ENCODE assay signal across 9 mouse cellular contexts in genomic region chr9:73162571-73163333, GRCm38 (mm10). TPM values are rescaled to one million over a fixed set of nuclear protein-coding genes. Genes with fewer than 3 reads are reported as not detected.
DNase-seq lines count a peak whose midpoint lies in the region; ATAC-seq and TF ChIP-seq lines count a peak whose summit lies in the region.
"Had no signal": no experiment of that assay in that cellular context is flagged by ENCODE, and none has a peak within 500 bp of the region (broad histone marks: within the 10 kb centered on the region; RNA-seq: fewer than 3 reads in every experiment).

No protein-coding gene starts in this region.

- DNase-seq in CD8-positive naive resting alpha-beta T cell, adult 2 months (ENCODE audit: low read depth in 2 of 2, low spot score in 2 of 2): peak; percentile 5 to 28
- peak; percentile 76 for DNase-seq in c-Kit-positive CD71-negative TER-119-negative erythroid progenitor cells, embryonic 14.5 days (ENCODE audit: low read depth)
- peak; percentile 26 for DNase-seq in heart, postnatal 25 days (ENCODE audit: low spot score)
- peak; percentile 75 to 93 for DNase-seq in layer of hippocampus, adult 18-20 months (ENCODE audit: low spot score in 2 of 2)
- peak; percentile 46 to 63 for DNase-seq in lung, adult 18-20 months
- peak; percentile 60 for DNase-seq in thymus, adult 2 months

- intact Hi-C loops in heart, postnatal 25 days (cut with DNase I): loop anchor here (2.0 kb wide), 1 partner anchor 820 kb away; no protein-coding TSS in a partner anchor

- H3K36me3 ChIP-seq in forebrain, embryonic 13.5 days (ENCODE audit: poor library complexity, severe bottlenecking): no peaks in the 10 kb centered on the region
- no peaks in the 10 kb centered on the region for H3K36me3 ChIP-seq in neural tube, embryonic 15.5 days
- H3K36me3 ChIP-seq in thymus, adult 2 months (ENCODE audit: control insufficient read depth, insufficient read depth, low read length): no peaks in the 10 kb centered on the region

- peak; percentile 82 for ATAC-seq in forebrain, embryonic 13.5 days
- ATAC-seq in neural tube, embryonic 15.5 days (ENCODE audit: low FRiP score): peak; percentile 81

- no peak overlapping the region for H3K27ac ChIP-seq in forebrain, embryonic 13.5 days
- no peak overlapping the region for H3K27ac ChIP-seq in neural tube, embryonic 15.5 days (replicated peaks)
- H3K27ac ChIP-seq in thymus, adult 2 months (ENCODE audit: control insufficient read depth, insufficient read depth, low read length): no peak overlapping the region
- H3K27ac ChIP-seq: macrophage had no signal

- TF ChIP-seq POLR2A in thymus, adult 2 months (IDR thresholded peaks at IDR 0.05; ENCODE audit: control insufficient read depth, extremely low read depth, insufficient read depth, low read length, poor library complexity): no peak

- peak overlapping the region; percentile 20; the same call in 1 of the 2 replicates for H3K4me3 ChIP-seq in forebrain, embryonic 13.5 days
- 0 out of 2 replicates have a peak overlapping the region, but pooled peaks have one; percentile 12 for H3K4me3 ChIP-seq in neural tube, embryonic 15.5 days (replicated peaks)
- no peak overlapping the region for H3K4me3 ChIP-seq in thymus, adult 2 months (ENCODE audit: control insufficient read depth, insufficient read depth, low read length)

- WGBS in forebrain, embryonic 13.5 days: 21% methylated on average over 26 of the region's 26 CpGs
- WGBS in neural tube, embryonic 15.5 days: 24% methylated on average over 26 of the region's 26 CpGs
- WGBS in thymus, adult 2 months: 26% methylated on average over 26 of the region's 26 CpGs

- H3K4me1 ChIP-seq in forebrain, embryonic 13.5 days: no peaks in the 10 kb centered on the region
- 0 out of 2 replicates have a peak, but pooled peaks cover 5% of the 10 kb centered on the region for H3K4me1 ChIP-seq in neural tube, embryonic 15.5 days
- no peaks in the 10 kb centered on the region for H3K4me1 ChIP-seq in thymus, adult 2 months (replicated peaks; ENCODE audit: control insufficient read depth, insufficient read depth, low read length)

- no peak overlapping the region for H3K9ac ChIP-seq in forebrain, embryonic 13.5 days
- no peak overlapping the region for H3K9ac ChIP-seq in neural tube, embryonic 15.5 days (replicated peaks)

- H3K9me3 ChIP-seq in forebrain, embryonic 13.5 days (replicated peaks): no peaks in the 10 kb centered on the region
- H3K9me3 ChIP-seq in neural tube, embryonic 15.5 days (replicated peaks): no peaks in the 10 kb centered on the region

- H3K4me2 ChIP-seq in forebrain, embryonic 13.5 days: peak overlapping the region; percentile 49
- H3K4me2 ChIP-seq in neural tube, embryonic 15.5 days: peak overlapping the region; percentile 49

- no peaks in the 10 kb centered on the region for H3K27me3 ChIP-seq in forebrain, embryonic 13.5 days
- H3K27me3 ChIP-seq in neural tube, embryonic 15.5 days (replicated peaks): no peaks in the 10 kb centered on the region
- H3K27me3 ChIP-seq in thymus, adult 2 months (ENCODE audit: control insufficient read depth, insufficient read depth, low read length): no peaks in the 10 kb centered on the region

- TF ChIP-seq CTCF in thymus, adult 2 months (IDR thresholded peaks at IDR 0.05; ENCODE audit: borderline replicate concordance, control insufficient read depth, extremely low read depth, insufficient read depth, low read length, poor library complexity): no peak

RNA-seq across cellular contexts. Expression of gene Rsl24d1, which starts 49.5 kb away (rescaled TPM):
- 133 and 137 TPM in 2 replicates for polyA plus RNA-seq in forebrain, embryonic 13.5 days (2015; fragmentation: Nextera tagmentation; extraction: Ambion mirVana)
- 10 to 100 TPM; 52.2 to 55.6 TPM for total RNA-seq in heart, postnatal 25 days (2021)
- 10 to 100 TPM; 61.8 to 63.9 TPM for total RNA-seq in layer of hippocampus, adult 18-20 months (2021)
- 92.6 and 101 TPM in 2 replicates for polyA plus RNA-seq in neural tube, embryonic 15.5 days (2015; fragmentation: Nextera tagmentation; extraction: Ambion mirVana)
- 25.8 and 26.3 TPM in 2 replicates for polyA plus RNA-seq in thymus, adult 2 months (2012; rRNA removed)

Comparison
In these comparisons a context has a peak if more than half of its experiments do, and no peak if none do; other contexts are left out.
1. DNase-seq: peak in every context shown above with its lines; median percentile 84 in layer of hippocampus, adult 18-20 months; 76 in c-Kit-positive CD71-negative TER-119-negative erythroid progenitor cells, embryonic 14.5 days; 60 in thymus, adult 2 months; 54 in lung, adult 18-20 months; 26 in heart, postnatal 25 days; 16 in CD8-positive naive resting alpha-beta T cell, adult 2 months.